Mouse (Mus musculus) heart, postnatal 0 days (tissue): ENCODE data around the gene Fgfr3.

ENCODE experiments used
- CTCF ChIP-seq: IDR thresholded peaks from 2 replicates; pipeline ENCODE4 v1.5.1; 2016; ENCODE audit warnings: antibody characterized with exemption, control low read depth, low read depth
- EP300 ChIP-seq: IDR thresholded peaks from 2 replicates; pipeline ENCODE4 v1.6.1; 2016; ENCODE audit warnings: antibody characterized with exemption, low read depth

DNA sequence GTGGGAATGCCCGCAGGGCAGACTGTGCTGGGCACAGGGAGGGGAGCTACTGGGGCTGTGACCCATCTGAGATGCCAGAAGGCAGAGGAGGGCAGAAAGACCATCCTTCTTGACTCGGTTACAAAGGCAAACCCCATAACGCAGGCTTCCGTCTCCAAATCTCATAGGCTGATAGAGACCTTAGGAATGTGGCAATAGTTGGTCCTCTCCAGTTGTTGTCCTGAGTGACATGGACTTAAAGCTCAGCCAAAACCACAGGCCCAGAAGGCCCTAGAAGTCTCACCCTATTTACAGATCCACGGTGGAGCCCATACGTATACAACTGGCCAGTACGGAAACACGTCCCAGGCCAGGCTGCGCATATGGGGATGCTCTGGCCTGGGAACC lies 27.0 kb upstream of the Fgfr3 start:
- TF ChIP-seq CTCF, result no peak
- no peak for TF ChIP-seq EP300
